Mouse (Mus musculus): ENCODE results near the gene Prm2. TPM values are rescaled to one million over a fixed set of nuclear protein-coding genes. Genes with fewer than 3 reads are reported as not detected.

The Prm2 gene
- polyA plus RNA-seq, 1 experiment from 2014 or later, result not detected

DNA sequence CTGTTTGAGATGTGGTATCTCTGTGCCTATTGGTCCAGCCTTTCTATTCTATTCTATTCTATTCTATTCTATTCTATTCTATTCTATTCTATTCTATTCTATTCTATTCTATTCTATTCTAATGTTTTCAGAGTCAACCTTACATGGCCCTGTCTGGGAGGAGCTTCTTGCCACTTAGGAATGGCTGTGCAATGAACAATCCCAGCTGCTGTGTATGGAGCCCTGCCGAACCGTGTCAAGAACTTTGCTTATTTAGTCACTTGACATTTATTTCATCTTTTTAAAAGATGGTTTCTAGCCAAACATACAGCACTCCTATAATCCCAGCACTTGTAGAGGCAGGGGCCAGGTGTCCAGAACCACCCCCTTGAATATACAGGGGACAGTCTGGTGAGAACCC is 31.6 kb downstream of the Prm2 start:
- ChIA-PET POLR2A (no interaction called here), CTCF (no interaction called here)
- DNase-seq (ENCODE audit: low read depth, low spot score), result no peak
- no peak for TF ChIP-seq CTCF (IDR thresholded peaks at IDR 0.05)
- no peak for ATAC-seq
- in situ Hi-C loops (cut with MboI; ENCODE audit: low pct_unique_long_range_greater_than_20kb), result no loop called here
- no peaks in the 10 kb centered on the region for H3K27me3 ChIP-seq

DNA sequence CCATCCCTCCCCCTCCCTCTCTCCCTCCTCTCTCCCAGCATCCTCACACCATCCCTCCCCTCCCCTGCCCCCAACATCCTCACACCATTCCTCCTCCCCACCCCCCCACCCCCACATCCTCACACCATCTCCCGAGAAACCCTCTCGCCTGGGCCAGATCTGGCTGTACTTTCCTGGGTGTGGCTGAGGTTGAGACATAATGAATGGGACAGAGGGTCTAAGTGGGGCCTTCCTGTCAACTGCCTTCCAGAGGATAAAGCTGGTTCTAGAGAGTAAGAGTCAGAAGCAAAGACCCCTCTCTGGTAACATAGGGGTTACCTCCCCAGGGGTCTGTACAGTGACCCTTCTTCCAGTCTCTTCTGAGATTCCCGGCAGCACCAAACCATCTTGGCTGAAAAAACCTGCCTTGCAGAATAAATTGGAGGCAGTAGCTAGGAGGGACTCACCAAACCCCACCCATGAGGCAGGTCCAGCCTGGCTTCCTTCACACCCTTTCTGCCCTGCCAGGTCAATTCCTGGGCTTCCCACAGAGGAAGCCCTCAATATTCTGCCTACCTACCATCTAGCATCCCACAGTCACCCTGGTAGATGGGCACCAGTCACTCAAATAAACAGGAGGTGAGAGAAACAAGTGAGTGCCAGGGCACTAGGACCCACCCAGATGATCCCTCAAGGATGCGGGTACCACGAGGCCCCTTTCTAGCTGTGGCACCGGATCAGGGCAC is 32.2 kb downstream of the Prm2 start:
- no peak for TF ChIP-seq CTCF (IDR thresholded peaks at IDR 0.05)
- in situ Hi-C loops (cut with MboI; ENCODE audit: low pct_unique_long_range_greater_than_20kb), result no loop called here
- no peaks in the 10 kb centered on the region for H3K27me3 ChIP-seq
- ChIA-PET CTCF (no interaction called here), POLR2A (no interaction called here)
- ATAC-seq (no peak), DNase-seq (ENCODE audit: low read depth, low spot score) (no peak)

DNA sequence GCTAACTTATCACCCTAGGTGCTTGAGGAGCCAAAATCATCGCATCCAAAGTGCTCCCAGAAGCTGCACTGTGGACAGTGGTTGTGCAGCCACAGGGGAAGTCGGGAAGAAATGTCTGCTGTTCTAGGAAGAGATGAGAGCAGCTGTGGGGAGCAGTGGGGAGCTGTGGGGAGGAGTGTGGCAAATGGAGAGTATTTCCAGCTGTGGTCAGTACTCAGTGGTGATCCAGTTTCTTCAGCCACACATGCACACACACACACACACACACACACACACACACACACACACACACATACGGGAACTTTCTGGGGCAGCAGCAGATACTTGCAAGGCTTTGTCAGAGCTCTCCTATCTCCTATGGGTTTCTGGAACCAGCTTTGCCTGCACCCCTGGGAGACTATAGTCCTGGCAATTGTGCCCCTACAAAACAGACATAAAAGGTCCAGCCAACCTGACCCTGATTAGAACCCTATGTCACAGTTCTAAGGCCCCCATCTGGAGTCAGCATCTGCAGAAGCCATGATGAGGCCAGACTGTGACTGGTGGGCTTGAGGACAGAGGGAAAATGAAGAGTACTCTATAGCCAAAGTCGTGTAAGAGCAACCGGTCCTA is 33.3 kb downstream of the Prm2 start:
- in situ Hi-C loops (cut with MboI; ENCODE audit: low pct_unique_long_range_greater_than_20kb), result no loop called here
- DNase-seq (ENCODE audit: low read depth, low spot score) (no peak), ATAC-seq (no peak)
- no peaks in the 10 kb centered on the region for H3K27me3 ChIP-seq
- ChIA-PET POLR2A (no interaction called here), CTCF (no interaction called here)
- no peak for TF ChIP-seq CTCF (IDR thresholded peaks at IDR 0.05)

DNA sequence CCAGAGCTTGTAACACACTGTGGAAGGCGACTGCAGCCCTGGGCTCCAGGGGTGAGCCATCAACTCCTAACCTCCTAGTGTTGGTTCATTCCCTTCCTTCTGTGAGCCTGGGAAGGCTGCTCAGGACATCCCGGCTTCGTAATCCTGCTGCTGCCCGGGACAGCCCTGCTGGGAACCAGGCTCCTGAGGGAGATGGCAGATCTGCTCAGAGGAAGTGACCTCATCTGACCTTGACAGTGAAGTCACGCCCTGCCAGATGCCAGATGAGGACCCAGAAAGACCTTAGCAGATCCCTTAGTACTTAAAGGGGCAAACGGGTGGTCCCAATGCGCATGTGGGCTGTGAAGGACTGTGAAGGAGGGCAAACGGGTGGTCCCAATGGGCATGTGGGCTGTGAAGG is 34.8 kb downstream of the Prm2 start:
- in situ Hi-C loops (cut with MboI; ENCODE audit: low pct_unique_long_range_greater_than_20kb), result no loop called here
- ATAC-seq, result no peak
- ChIA-PET CTCF (no interaction called here), POLR2A (no interaction called here)
- no peak for DNase-seq (ENCODE audit: low read depth, low spot score)
- TF ChIP-seq CTCF (IDR thresholded peaks at IDR 0.05), result no peak
- no peaks in the 10 kb centered on the region for H3K27me3 ChIP-seq

DNA sequence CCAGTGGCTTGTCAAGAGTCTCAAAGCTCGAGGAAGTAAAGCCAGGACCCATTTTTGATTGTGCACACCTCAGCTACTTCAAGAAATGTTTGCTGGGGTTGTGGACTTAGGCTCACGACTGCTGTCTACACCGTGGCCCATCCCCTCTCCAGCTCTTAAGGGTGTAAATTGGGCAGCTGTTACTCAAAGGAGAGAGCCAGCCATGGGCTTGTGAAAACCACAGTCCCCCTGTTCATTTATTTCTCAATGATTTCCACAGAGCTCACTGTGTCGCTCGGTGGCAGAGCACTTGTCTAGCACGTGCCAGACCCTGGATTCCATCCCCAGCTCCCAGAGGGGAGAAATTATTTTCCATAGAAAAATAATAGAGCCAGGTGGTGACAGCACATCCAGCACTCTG is 39.8 kb downstream of the Prm2 start:
- DNase-seq (ENCODE audit: low read depth, low spot score) (no peak), ATAC-seq (no peak)
- in situ Hi-C loops (cut with MboI; ENCODE audit: low pct_unique_long_range_greater_than_20kb), result no loop called here
- ChIA-PET POLR2A (no interaction called here), CTCF (interaction anchor here (1.2 kb wide), 1 partner anchor 14 kb away, joined by 3 read pairs; no protein-coding TSS in a partner anchor)
- no peaks in the 10 kb centered on the region for H3K27me3 ChIP-seq
- TF ChIP-seq CTCF (IDR thresholded peaks at IDR 0.05), result no peak

DNA sequence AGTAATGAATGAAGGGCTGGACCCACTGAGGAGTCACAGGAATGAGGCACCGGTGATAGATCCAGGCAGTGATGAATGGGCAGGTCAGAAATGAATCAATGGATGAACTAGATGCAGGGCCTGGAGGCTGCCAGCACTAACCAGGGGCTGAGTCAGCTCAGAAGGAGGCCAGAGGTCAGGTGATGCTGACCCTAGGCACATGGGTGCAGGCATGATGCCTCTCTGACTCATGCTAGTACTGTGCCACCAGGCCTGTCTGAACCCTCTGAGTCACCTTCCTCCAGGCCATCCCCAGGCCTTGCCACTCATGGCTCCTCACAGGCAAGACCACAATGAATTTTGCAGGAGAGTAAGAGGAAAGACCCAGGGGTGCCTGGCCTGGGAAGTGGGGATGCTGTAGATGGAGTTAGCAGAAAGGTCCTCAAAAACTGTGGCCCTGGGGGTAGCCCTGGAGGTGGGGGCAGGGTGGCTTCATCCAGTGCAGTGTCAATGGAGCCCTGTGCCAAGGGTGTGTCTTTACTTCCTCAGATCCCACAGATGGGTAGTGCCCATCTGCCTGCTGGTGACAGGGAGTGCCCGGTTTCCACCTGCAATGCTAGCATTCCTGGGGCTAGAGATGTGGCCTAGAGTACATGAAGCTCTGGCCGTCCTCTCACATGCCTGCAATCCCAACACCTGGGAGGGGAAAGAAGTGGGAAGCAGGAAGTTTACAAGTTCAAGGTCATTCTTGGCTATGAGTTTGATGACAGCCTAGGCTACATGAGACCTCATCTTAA is 41.2 kb downstream of the Prm2 start:
- DNase-seq (ENCODE audit: low read depth, low spot score) (peak; percentile 83), ATAC-seq (peak; percentile 91)
- in situ Hi-C loops (cut with MboI; ENCODE audit: low pct_unique_long_range_greater_than_20kb), result no loop called here
- CTCF ChIA-PET, result no interaction called here
- POLR2A ChIA-PET, result interaction anchor here (0.7 to 0.9 kb wide), 2 partner anchors 12 to 24 kb away, joined by 3 to 4 read pairs; no protein-coding TSS in a partner anchor
- no peaks in the 10 kb centered on the region for H3K27me3 ChIP-seq
- no peak for TF ChIP-seq CTCF (IDR thresholded peaks at IDR 0.05)

DNA sequence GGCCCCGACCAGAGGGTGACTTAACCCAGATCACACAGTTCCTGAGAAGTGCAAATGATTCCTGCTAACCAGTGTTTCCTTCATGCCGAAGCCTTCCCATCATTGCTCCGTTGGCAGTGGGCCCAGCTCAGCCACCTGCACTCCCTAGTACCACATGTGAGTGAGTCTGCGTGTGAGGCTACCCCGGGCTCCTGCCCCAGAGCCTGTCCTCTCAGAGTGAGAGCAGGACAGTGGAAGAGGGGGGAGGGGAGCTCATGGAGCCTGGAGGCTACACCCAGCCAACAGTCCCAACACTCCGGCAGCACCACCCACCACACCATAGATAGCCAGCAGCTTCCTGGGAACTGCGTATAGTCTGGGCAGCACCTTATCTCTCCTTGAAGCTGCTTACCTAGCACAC is 46.1 kb downstream of the Prm2 start:
- CTCF ChIA-PET, result no interaction called here
- POLR2A ChIA-PET, result no interaction called here
- in situ Hi-C loops (cut with MboI; ENCODE audit: low pct_unique_long_range_greater_than_20kb), result no loop called here
- TF ChIP-seq CTCF (IDR thresholded peaks at IDR 0.05), result no peak
- peak; percentile 4 for DNase-seq (ENCODE audit: low read depth, low spot score)
- H3K27me3 ChIP-seq, result no peaks in the 10 kb centered on the region
- ATAC-seq, result no peak

DNA sequence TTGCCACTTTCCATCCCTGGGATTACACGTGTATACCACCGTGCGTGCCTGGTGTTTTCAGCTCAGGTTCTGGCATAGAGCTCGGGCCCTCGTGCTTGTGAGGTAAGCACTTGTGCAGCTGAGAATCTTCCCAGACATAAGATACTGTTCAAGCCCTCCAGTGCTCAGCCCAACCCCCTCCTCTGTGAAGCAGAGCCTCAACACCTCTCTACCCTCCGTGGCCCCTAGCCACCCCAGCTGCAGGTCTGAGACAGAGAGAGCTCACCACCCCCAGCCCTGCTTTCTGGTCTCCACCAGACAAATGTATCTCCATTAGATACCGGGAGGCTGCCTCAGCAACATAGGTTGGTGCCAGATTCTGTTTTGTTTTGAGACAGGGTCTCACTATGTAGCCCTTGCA is 46.7 kb downstream of the Prm2 start:
- ChIA-PET POLR2A (no interaction called here), CTCF (no interaction called here)
- ATAC-seq, result no peak
- in situ Hi-C loops (cut with MboI; ENCODE audit: low pct_unique_long_range_greater_than_20kb), result no loop called here
- TF ChIP-seq CTCF (IDR thresholded peaks at IDR 0.05), result no peak
- no peak for DNase-seq (ENCODE audit: low read depth, low spot score)
- no peaks in the 10 kb centered on the region for H3K27me3 ChIP-seq

Other genes with a start within 250 kb of the Prm2 start
- 1.6 TPM for gene Socs1, start 10.6 kb downstream of the Prm2 start, polyA plus RNA-seq (2021)
- not detected for gene Tnp2, start 7.5 kb downstream of the Prm2 start, polyA plus RNA-seq (2021)
- gene Prm3, start 5.2 kb downstream of the Prm2 start, polyA plus RNA-seq (2021), result not detected
- gene Prm1, start 9.7 kb upstream of the Prm2 start, polyA plus RNA-seq (2021), result 0.14 TPM
- gene Gm11172, start 16.8 kb upstream of the Prm2 start, polyA plus RNA-seq (2021), result not detected
- gene Rmi2, start 38.9 kb upstream of the Prm2 start, polyA plus RNA-seq (2021), result 1.6 TPM

All from Patski (cell line).